Mouse (Mus musculus): Measurements from ENCODE around the gene Carhsp1. TPM values are rescaled to one million over a fixed set of nuclear protein-coding genes. Genes with fewer than 3 reads are reported as not detected.
A peak's percentile ranks its signal among the peaks of the same experiment; 100 is the strongest.

Gene Carhsp1
- polyA plus RNA-seq, 1 experiment from 2014 or later, result 71.2 TPM

GRCm38 (mm10) chr16:8678035-8678434 is 6.1 kb upstream of the Carhsp1 start:
- DNase-seq, result peak; percentile 81
- Histone ChIP-seq H3K4me3 (ENCODE audit: low read depth, low read length) (no peak overlapping the region), H3K9ac (replicated peaks) (no peak overlapping the region; the same call in 1 of the 2 replicates), H3K27ac (ENCODE audit: low read depth) (peak overlapping the region; percentile 95), H3K4me2 (ENCODE audit: low read depth, low read length) (peak overlapping the region; percentile 36; the same call in 1 of the 2 replicates), H3K4me1 (ENCODE audit: insufficient read depth) (peaks cover 39% of the 10 kb centered on the region), H3K27me3 (ENCODE audit: insufficient read depth, low read length) (no peaks in the 10 kb centered on the region), H3K36me3 (replicated peaks; ENCODE audit: insufficient read depth, low read length) (no peaks in the 10 kb centered on the region), H3K9me3 (ENCODE audit: low read length) (no peaks in the 10 kb centered on the region)
- peak; percentile 23; the same call in 1 of the 2 replicates for ATAC-seq
- TF ChIP-seq CTCF (IDR thresholded peaks at IDR 0.05; ENCODE audit: low read depth), result no peak
- TF ChIP-seq EP300 (IDR thresholded peaks at IDR 0.05; ENCODE audit: low read depth), result no peak
- 39% methylated on average over 5 of the region's 5 CpGs for WGBS (ENCODE audit: insufficient replicate concordance)

GRCm38 (mm10) chr16:8676800-8677199 is 4.8 kb upstream of the Carhsp1 start:
- Histone ChIP-seq H3K27ac (ENCODE audit: low read depth) (peak overlapping the region; percentile 95), H3K4me1 (ENCODE audit: insufficient read depth) (peaks cover 45% of the 10 kb centered on the region), H3K9me3 (ENCODE audit: low read length) (no peaks in the 10 kb centered on the region), H3K9ac (replicated peaks) (peak overlapping the region; percentile 40; the same call in 1 of the 2 replicates), H3K4me3 (ENCODE audit: low read depth, low read length) (0 out of 2 replicates have a peak overlapping the region, but pooled peaks have one; percentile 19), H3K4me2 (ENCODE audit: low read depth, low read length) (peak overlapping the region; percentile 64), H3K36me3 (replicated peaks; ENCODE audit: insufficient read depth, low read length) (no peaks in the 10 kb centered on the region), H3K27me3 (ENCODE audit: insufficient read depth, low read length) (no peaks in the 10 kb centered on the region)
- WGBS (ENCODE audit: insufficient replicate concordance), result 45% methylated on average over 4 of the region's 4 CpGs
- TF ChIP-seq EP300 (IDR thresholded peaks at IDR 0.05; ENCODE audit: low read depth), result no peak
- peak; percentile 95 for TF ChIP-seq CTCF (IDR thresholded peaks at IDR 0.05; ENCODE audit: low read depth)
- DNase-seq (peak; percentile 65), ATAC-seq (peak; percentile 20; the same call in 1 of the 2 replicates)

- H3K4me1 ChIP-seq (ENCODE audit: insufficient read depth), result peaks cover 45% of the 10 kb centered on the region
- no peaks in the 10 kb centered on the region for H3K9me3 ChIP-seq (ENCODE audit: low read length)
- H3K4me2 ChIP-seq (ENCODE audit: low read depth, low read length), result peak overlapping the region; percentile 64
- H3K4me3 ChIP-seq (ENCODE audit: low read depth, low read length), result peak overlapping the region; percentile 19
- peak; percentile 35 for ATAC-seq
- 40% methylated on average over 2 of the region's 2 CpGs for WGBS (ENCODE audit: insufficient replicate concordance)
- H3K27ac ChIP-seq (ENCODE audit: low read depth), result peak overlapping the region; percentile 95
- H3K36me3 ChIP-seq (replicated peaks; ENCODE audit: insufficient read depth, low read length), result no peaks in the 10 kb centered on the region
- H3K9ac ChIP-seq (replicated peaks), result peak overlapping the region; percentile 40
- DNase-seq, result peak; percentile 57
- H3K27me3 ChIP-seq (ENCODE audit: insufficient read depth, low read length), result no peaks in the 10 kb centered on the region
- TF ChIP-seq CTCF (IDR thresholded peaks at IDR 0.05; ENCODE audit: low read depth), result no peak
- peak; percentile 94 for TF ChIP-seq EP300 (IDR thresholded peaks at IDR 0.05; ENCODE audit: low read depth)
Measured at GRCm38 (mm10) chr16:8676228-8676627, 4.3 kb upstream of the Carhsp1 start.

GRCm38 (mm10) chr16:8675559-8675958 is 3.6 kb upstream of the Carhsp1 start:
- Histone ChIP-seq H3K4me1 (ENCODE audit: insufficient read depth) (peaks cover 48% of the 10 kb centered on the region), H3K27ac (ENCODE audit: low read depth) (peak overlapping the region; percentile 95), H3K4me2 (ENCODE audit: low read depth, low read length) (peak overlapping the region; percentile 64), H3K4me3 (ENCODE audit: low read depth, low read length) (peak overlapping the region; percentile 19; the same call in 1 of the 2 replicates), H3K9me3 (ENCODE audit: low read length) (no peaks in the 10 kb centered on the region), H3K27me3 (ENCODE audit: insufficient read depth, low read length) (no peaks in the 10 kb centered on the region), H3K36me3 (replicated peaks; ENCODE audit: insufficient read depth, low read length) (no peaks in the 10 kb centered on the region), H3K9ac (replicated peaks) (peak overlapping the region; percentile 40)
- ATAC-seq, result no peak
- 54% methylated on average over 8 of the region's 8 CpGs for WGBS (ENCODE audit: insufficient replicate concordance)
- DNase-seq, result peak; percentile 67
- TF ChIP-seq EP300 (IDR thresholded peaks at IDR 0.05; ENCODE audit: low read depth) (no peak), CTCF (IDR thresholded peaks at IDR 0.05; ENCODE audit: low read depth) (no peak)

- ATAC-seq, result no peak
- 2% methylated on average over 8 of the region's 8 CpGs for WGBS (ENCODE audit: insufficient replicate concordance)
- Histone ChIP-seq H3K36me3 (replicated peaks; ENCODE audit: insufficient read depth, low read length) (peaks cover 3% of the 10 kb centered on the region), H3K9ac (replicated peaks) (no peak overlapping the region), H3K4me2 (ENCODE audit: low read depth, low read length) (peak overlapping the region; percentile 49), H3K4me3 (ENCODE audit: low read depth, low read length) (no peak overlapping the region), H3K27ac (ENCODE audit: low read depth) (0 out of 2 replicates have a peak overlapping the region, but pooled peaks have one; percentile 1), H3K27me3 (ENCODE audit: insufficient read depth, low read length) (no peaks in the 10 kb centered on the region), H3K9me3 (ENCODE audit: low read length) (no peaks in the 10 kb centered on the region), H3K4me1 (ENCODE audit: insufficient read depth) (peaks cover 61% of the 10 kb centered on the region)
- TF ChIP-seq CTCF (IDR thresholded peaks at IDR 0.05; ENCODE audit: low read depth) (peak; percentile 97), EP300 (IDR thresholded peaks at IDR 0.05; ENCODE audit: low read depth) (no peak)
- peak; percentile 74 for DNase-seq
Measured at GRCm38 (mm10) chr16:8674165-8674564, 2.2 kb upstream of the Carhsp1 start.

GRCm38 (mm10) chr16:8673343-8673742 is 1.4 kb upstream of the Carhsp1 start:
- TF ChIP-seq EP300 (IDR thresholded peaks at IDR 0.05; ENCODE audit: low read depth) (no peak), CTCF (IDR thresholded peaks at IDR 0.05; ENCODE audit: low read depth) (no peak)

More at GRCm38 (mm10) chr16:8673343-8673742, 1.4 kb upstream of the Carhsp1 start:
- peak overlapping the region; percentile 80 for H3K4me2 ChIP-seq (ENCODE audit: low read depth, low read length)
- peak overlapping the region; percentile 95; the same call in 1 of the 2 replicates for H3K27ac ChIP-seq (ENCODE audit: low read depth)
- no peaks in the 10 kb centered on the region for H3K27me3 ChIP-seq (ENCODE audit: insufficient read depth, low read length)
- peaks cover 7% of the 10 kb centered on the region for H3K36me3 ChIP-seq (replicated peaks; ENCODE audit: insufficient read depth, low read length)
- no peak for ATAC-seq
- peaks cover 60% of the 10 kb centered on the region for H3K4me1 ChIP-seq (ENCODE audit: insufficient read depth)
- DNase-seq, result no peak
- 56% methylated on average over 6 of the region's 6 CpGs for WGBS (ENCODE audit: insufficient replicate concordance)
- no peak overlapping the region for H3K9ac ChIP-seq (replicated peaks)
- H3K4me3 ChIP-seq (ENCODE audit: low read depth, low read length), result no peak overlapping the region
- no peaks in the 10 kb centered on the region for H3K9me3 ChIP-seq (ENCODE audit: low read length)

All from liver, postnatal 0 days (tissue).